Mouse (Mus musculus) heart, embryonic 12.5 days (tissue): ENCODE results near the gene Larp6. TPM values are rescaled to one million over a fixed set of nuclear protein-coding genes. Genes with fewer than 3 reads are reported as not detected.

Experiments used
- ATAC-seq: fragments of 200-750 bp; cut with Nextera tagmentation; 2 replicates; pipeline ENCODE4 v1.8.0; 2017; ENCODE audit warnings: moderate TSS enrichment, moderate library complexity; ENCODE audit not compliant: insufficient number of reproducible peaks, low FRiP score
- H3K27ac ChIP-seq: fragments of 300-500 bp; sonication (generic); 2 replicates; pipeline ENCODE4 v1.5.1; 2016; ENCODE audit warnings: mild to moderate bottlenecking, moderate library complexity; ENCODE audit not compliant: poor library complexity, severe bottlenecking
- H3K27me3 ChIP-seq: fragments of 300-500 bp; sonication (generic); replicated peaks from 2 replicates; pipeline ENCODE4 v1.6.1; 2016; ENCODE audit warnings: mild to moderate bottlenecking, moderate library complexity
- H3K36me3 ChIP-seq: fragments of 300-500 bp; sonication (generic); 2 replicates; pipeline ENCODE4 v1.6.1; 2016; ENCODE audit warnings: mild to moderate bottlenecking, moderate library complexity
- H3K4me1 ChIP-seq: fragments of 300-500 bp; sonication (generic); replicated peaks from 2 replicates; pipeline ENCODE4 v1.6.1; 2016; ENCODE audit warnings: mild to moderate bottlenecking
- H3K4me2 ChIP-seq: fragments of 300-500 bp; sonication (generic); 2 replicates; pipeline ENCODE4 v1.6.1; 2016; ENCODE audit warnings: mild to moderate bottlenecking, moderate library complexity
- H3K4me3 ChIP-seq: fragments of 300-500 bp; sonication (generic); 2 replicates; pipeline ENCODE4 v1.5.1; 2016; ENCODE audit warnings: mild to moderate bottlenecking
- H3K9ac ChIP-seq: fragments of 300-500 bp; sonication (generic); 2 replicates; pipeline ENCODE4 v1.6.1; 2016; ENCODE audit warnings: mild to moderate bottlenecking, moderate library complexity
- H3K9me3 ChIP-seq: fragments of 300-500 bp; sonication (generic); replicated peaks from 2 replicates; pipeline ENCODE4 v1.6.1; 2016; ENCODE audit warnings: mild to moderate bottlenecking, moderate library complexity
- WGBS: fragments of 180-500 bp; shearing (Covaris S2); methylation state at CpG from one replicate; pipeline ENCODE4 v1.1.7; 2016; 5-methylcytosine and 5-hydroxymethylcytosine counted together
- polyA plus RNA-seq: library from polyadenylated mRNA; unstranded; fragments of >200 nt; fragmentation: Nextera tagmentation; extraction: Ambion mirVana; gene quantifications from 2 replicates; pipeline ENCODE4 v1.2.1, GENCODE M21; 2016

Larp6 gene
- polyA plus RNA-seq, 1 experiment from 2014 or later, result 0.87 TPM

DNA sequence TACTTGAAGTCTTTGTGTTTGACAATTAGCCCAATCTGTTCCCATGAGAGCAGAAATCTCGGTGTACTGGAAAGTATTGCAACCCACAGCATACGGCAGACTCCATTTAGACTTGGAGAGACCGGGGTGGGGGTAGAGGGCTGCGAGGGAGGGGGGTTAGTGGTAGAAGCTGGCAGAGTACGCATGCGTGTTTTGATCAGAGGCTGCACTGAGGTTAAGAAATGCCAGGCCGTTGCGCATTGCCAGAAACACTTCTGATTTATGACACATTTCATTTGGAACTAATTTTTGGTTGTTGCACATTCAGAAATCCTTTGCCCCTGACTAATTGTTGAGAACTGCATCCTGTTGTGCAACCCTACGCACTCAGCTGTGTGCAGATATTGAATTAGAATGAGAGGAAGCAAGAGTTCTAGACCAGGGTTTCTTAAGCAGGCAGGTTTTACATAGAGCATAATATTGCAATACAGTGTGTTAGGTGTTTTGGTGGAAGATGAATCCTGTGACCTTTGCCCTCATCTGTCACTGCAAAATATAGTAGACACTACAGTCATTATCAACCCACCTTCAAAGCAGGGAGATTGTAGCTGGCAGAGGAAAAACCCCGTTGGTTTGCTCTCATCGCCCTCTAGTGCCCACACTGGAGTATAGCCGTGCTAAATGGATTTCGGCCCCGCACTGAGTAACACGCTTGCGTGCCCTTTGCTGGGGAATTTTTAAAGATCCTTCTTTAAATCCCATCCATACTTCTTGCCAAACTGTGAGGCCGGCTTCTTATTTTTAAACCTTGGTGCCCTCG lies 31.6 kb downstream of the Larp6 start:
- H3K9ac ChIP-seq, result no peak overlapping the region
- no peaks in the 10 kb centered on the region for H3K36me3 ChIP-seq
- no peak overlapping the region for H3K27ac ChIP-seq
- peaks cover 5% of the 10 kb centered on the region; the same call in 1 of the 2 replicates for H3K9me3 ChIP-seq
- ATAC-seq, result no peak
- no peaks in the 10 kb centered on the region for H3K27me3 ChIP-seq
- no peak overlapping the region for H3K4me3 ChIP-seq
- peaks cover 12% of the 10 kb centered on the region for H3K4me1 ChIP-seq
- H3K4me2 ChIP-seq, result no peak overlapping the region
- WGBS, result 46% methylated on average over 18 of the region's 18 CpGs

DNA sequence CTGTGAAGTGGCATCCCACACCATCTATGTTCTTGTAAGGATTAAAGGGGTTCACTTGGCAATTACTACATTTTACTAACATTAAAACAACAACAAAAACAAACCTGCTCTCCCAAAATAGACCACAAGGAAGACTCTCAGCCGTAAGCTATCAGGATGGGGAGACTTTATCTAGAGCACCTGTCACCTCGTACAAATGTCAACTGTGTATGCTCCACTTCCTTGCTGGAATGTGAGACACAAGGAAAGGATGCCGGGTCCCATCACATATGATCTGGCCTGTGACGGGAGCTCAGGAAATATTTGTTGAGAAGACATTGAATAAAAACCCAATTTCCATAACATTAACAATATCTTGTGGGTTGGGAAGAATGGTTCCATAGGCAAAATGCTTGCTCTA lies 32.2 kb downstream of the Larp6 start:
- Histone ChIP-seq H3K9me3 (peaks cover 5% of the 10 kb centered on the region; the same call in 1 of the 2 replicates), H3K4me3 (no peak overlapping the region), H3K36me3 (no peaks in the 10 kb centered on the region), H3K9ac (no peak overlapping the region), H3K4me1 (peaks cover 12% of the 10 kb centered on the region), H3K27ac (no peak overlapping the region), H3K27me3 (no peaks in the 10 kb centered on the region), H3K4me2 (no peak overlapping the region)
- no peak for ATAC-seq
- WGBS, result 30% methylated on average over 4 of the region's 4 CpGs

DNA sequence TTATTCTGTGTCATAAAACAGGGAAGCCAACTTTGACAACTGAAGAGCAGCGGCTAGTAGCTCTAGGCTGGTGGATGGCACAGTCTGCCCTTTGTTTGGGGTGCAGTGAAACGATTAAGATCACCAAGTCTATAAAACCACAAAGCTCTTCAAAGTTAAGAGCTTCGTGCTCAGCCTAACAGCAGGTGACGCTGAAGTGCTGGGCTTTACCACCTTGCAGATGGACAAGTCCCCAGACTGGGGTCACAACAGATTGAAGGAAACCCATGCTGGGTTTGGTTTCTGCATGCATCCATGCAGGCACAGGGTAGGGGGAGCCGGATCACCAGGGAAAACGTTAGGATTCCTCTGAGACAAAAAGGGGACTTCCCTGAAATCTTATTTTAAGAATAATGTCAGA lies 33.8 kb downstream of the Larp6 start:
- H3K4me3 ChIP-seq, result no peak overlapping the region
- H3K4me1 ChIP-seq, result peaks cover 8% of the 10 kb centered on the region
- no peaks in the 10 kb centered on the region for H3K27me3 ChIP-seq
- ATAC-seq, result no peak
- no peak overlapping the region for H3K9ac ChIP-seq
- H3K9me3 ChIP-seq, result peaks cover 5% of the 10 kb centered on the region; the same call in 1 of the 2 replicates
- no peak overlapping the region for H3K4me2 ChIP-seq
- H3K27ac ChIP-seq, result no peak overlapping the region
- H3K36me3 ChIP-seq, result no peaks in the 10 kb centered on the region
- WGBS, result 54% methylated on average over 6 of the region's 6 CpGs

DNA sequence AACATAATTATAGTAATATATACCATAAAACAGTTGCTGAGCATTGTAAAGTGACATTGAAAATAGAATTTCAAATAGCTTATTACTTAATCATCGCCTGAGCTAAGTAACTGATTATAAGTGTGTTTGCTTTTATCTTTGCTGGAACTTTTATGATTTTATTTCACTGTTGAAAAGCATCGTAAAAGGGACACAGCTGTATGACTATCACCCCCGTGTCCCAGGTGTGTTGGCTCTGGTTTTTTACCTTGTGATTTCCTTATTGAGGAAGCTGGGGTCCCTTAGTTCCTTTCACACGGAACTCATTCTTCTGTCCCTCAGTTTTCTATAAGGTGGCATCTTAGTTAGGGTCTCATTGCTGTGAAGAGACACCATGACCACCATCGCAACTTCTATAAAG lies 34.9 kb downstream of the Larp6 start:
- no peak overlapping the region for H3K9ac ChIP-seq
- H3K36me3 ChIP-seq, result no peaks in the 10 kb centered on the region
- no peaks in the 10 kb centered on the region for H3K27me3 ChIP-seq
- peaks cover 7% of the 10 kb centered on the region for H3K4me1 ChIP-seq
- no peak overlapping the region for H3K27ac ChIP-seq
- no peak overlapping the region for H3K4me3 ChIP-seq
- no peak for ATAC-seq
- H3K4me2 ChIP-seq, result no peak overlapping the region
- 86% methylated on average over 5 of the region's 5 CpGs for WGBS
- peaks cover 5% of the 10 kb centered on the region; the same call in 1 of the 2 replicates for H3K9me3 ChIP-seq

DNA sequence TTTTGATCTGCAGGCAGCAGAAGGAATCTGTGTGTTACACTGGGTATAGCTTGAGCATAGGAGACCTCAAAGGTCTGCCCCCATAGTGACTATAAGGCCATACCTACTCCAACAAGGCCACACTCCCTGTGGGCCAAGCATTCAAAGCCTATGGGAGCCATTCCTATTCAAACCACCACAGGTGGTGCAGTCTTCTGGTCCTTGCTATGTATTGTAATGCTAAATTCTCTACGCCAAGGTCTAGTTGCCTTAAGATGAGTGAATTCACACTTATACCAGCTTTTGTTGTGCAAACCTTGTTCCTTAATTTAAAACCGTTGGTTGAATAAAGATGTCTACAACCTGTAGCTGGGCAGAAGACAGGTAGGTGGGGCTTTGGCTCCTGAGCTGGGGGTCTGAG lies 35.4 kb downstream of the Larp6 start:
- no peaks in the 10 kb centered on the region for H3K27me3 ChIP-seq
- ATAC-seq, result no peak
- no peaks in the 10 kb centered on the region for H3K36me3 ChIP-seq
- peaks cover 5% of the 10 kb centered on the region; the same call in 1 of the 2 replicates for H3K9me3 ChIP-seq
- H3K4me1 ChIP-seq, result peaks cover 4% of the 10 kb centered on the region
- 84% methylated on average over 2 of the region's 2 CpGs for WGBS
- no peak overlapping the region for H3K9ac ChIP-seq
- no peak overlapping the region for H3K4me2 ChIP-seq
- no peak overlapping the region for H3K27ac ChIP-seq
- no peak overlapping the region for H3K4me3 ChIP-seq

DNA sequence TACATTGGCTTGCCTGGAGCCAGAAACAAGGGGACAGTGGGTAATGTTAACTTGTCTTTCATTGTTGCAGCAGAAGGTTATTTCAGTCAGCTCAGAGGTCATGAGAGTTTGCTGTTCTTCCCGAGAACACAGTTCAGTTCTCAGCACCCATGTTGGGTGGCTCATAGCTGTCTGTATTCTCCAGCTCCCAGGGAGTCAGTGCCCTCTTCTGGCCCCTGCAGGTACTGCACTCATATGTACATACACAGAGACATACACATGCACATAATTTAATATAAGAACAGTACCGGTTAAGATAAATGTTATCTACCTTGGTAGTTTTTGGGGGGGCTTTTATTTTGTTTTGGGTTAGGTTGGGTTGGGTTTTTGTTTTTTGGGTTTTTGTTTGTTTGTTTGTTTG lies 36.3 kb downstream of the Larp6 start:
- Histone ChIP-seq H3K9ac (no peak overlapping the region), H3K4me3 (no peak overlapping the region), H3K27ac (no peak overlapping the region), H3K4me2 (no peak overlapping the region), H3K27me3 (no peaks in the 10 kb centered on the region), H3K36me3 (no peaks in the 10 kb centered on the region), H3K4me1 (no peaks in the 10 kb centered on the region), H3K9me3 (peaks cover 5% of the 10 kb centered on the region; the same call in 1 of the 2 replicates)
- WGBS, result 88% methylated on average over 2 of the region's 2 CpGs
- no peak for ATAC-seq

DNA sequence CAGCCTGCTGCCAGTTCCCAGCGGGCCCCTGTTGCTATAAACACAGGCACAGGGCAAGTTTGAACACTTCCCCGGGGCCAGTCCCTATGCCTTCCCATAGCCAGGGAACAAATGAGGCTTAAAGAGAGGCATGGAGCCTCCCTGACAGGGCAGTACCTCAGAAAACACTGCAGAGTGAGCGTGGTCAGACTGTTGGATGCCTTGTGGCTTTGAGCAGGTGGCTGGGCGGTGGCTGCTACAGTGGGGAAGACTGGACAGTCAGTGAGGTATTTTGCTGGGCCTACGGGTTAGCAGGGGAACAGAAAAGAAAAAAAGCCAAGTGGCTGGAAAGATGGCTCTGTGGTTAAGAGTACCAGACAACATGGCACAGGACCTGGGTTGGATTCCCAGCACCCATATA lies 38.3 kb downstream of the Larp6 start:
- H3K9ac ChIP-seq, result no peak overlapping the region
- no peak overlapping the region for H3K4me2 ChIP-seq
- no peak overlapping the region for H3K4me3 ChIP-seq
- no peaks in the 10 kb centered on the region for H3K27me3 ChIP-seq
- peaks cover 5% of the 10 kb centered on the region; the same call in 1 of the 2 replicates for H3K9me3 ChIP-seq
- WGBS, result 87% methylated on average over 5 of the region's 5 CpGs
- no peak for ATAC-seq
- no peaks in the 10 kb centered on the region for H3K36me3 ChIP-seq
- no peaks in the 10 kb centered on the region for H3K4me1 ChIP-seq
- H3K27ac ChIP-seq, result no peak overlapping the region

DNA sequence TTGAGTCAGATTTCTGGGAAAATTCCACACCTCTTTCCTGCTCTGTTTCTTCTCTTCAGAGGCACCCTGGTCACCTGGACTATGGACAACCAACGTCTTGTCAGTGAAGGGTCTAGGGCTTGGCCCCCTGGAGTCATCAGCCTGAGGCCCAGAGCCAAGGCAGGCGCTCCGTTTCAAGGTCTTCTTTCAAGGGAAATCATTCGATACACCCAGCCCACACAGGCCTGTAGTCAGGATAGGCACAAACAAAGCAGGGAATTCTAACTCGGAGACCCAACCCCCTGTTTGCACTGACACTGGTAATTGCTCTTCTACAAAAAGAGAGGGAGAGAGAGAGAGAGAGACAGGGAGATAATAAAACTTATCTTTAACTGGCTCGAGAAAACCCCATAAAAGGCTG lies 39.2 kb downstream of the Larp6 start:
- Histone ChIP-seq H3K9me3 (peaks cover 5% of the 10 kb centered on the region; the same call in 1 of the 2 replicates), H3K4me3 (no peak overlapping the region)

DNA sequence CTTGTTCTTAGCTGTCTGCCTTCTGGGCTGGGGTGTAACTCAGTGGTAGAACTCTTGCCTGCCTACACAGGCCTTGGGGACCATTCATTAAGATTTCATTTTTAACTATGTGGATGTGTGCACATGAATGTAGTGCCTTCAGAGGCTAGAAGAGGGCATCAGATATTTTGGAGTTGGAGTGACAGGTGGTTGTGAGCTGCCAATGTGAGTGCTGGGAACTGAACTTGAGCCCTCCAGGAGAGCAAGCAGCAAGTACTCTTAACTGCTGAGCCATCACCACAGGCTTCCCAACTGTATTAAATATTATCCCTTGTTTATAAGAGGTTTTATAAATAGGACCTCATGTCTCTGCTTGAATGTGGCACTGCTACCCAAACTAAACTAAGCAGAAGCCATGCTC lies 39.8 kb downstream of the Larp6 start:
- H3K4me1 ChIP-seq, result peaks cover 12% of the 10 kb centered on the region
- H3K4me3 ChIP-seq, result no peak overlapping the region
- H3K4me2 ChIP-seq, result no peak overlapping the region
- no peak for ATAC-seq
- no peak overlapping the region for H3K27ac ChIP-seq
- peaks cover 5% of the 10 kb centered on the region; the same call in 1 of the 2 replicates for H3K9me3 ChIP-seq
- no peaks in the 10 kb centered on the region for H3K27me3 ChIP-seq
- no peak overlapping the region for H3K9ac ChIP-seq
- H3K36me3 ChIP-seq, result no peaks in the 10 kb centered on the region

More for the DNA sequence above, 39.2 kb downstream of the Larp6 start:
- no peak overlapping the region for H3K4me2 ChIP-seq
- H3K4me1 ChIP-seq, result peaks cover 5% of the 10 kb centered on the region
- H3K27me3 ChIP-seq, result no peaks in the 10 kb centered on the region
- no peak overlapping the region for H3K27ac ChIP-seq
- 61% methylated on average over 6 of the region's 6 CpGs for WGBS
- no peaks in the 10 kb centered on the region for H3K36me3 ChIP-seq
- H3K9ac ChIP-seq, result no peak overlapping the region
- ATAC-seq, result no peak

DNA sequence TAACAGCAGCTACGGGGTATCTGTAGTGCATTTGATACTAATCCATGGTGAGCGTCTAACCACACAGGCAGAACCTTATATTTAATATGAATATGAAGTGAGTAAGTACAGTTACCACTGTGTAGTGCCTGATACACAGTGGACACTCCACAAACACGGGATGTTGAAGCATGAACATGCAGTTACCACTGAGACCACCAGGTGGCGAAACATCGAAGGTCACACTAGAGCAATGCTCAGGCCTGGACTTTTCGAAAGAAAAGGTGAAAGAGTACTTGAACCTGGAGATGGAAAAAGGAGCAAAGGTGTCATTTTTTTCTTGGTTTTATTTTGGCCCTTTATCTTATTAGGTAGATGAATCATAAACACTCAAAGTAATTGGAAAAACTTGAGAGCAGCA lies 43.5 kb downstream of the Larp6 start:
- Histone ChIP-seq H3K4me1 (peaks cover 37% of the 10 kb centered on the region), H3K4me3 (no peak overlapping the region), H3K9me3 (no peaks in the 10 kb centered on the region; the same call in 1 of the 2 replicates), H3K27me3 (no peaks in the 10 kb centered on the region), H3K9ac (no peak overlapping the region), H3K36me3 (no peaks in the 10 kb centered on the region), H3K4me2 (no peak overlapping the region), H3K27ac (peak overlapping the region; percentile 89; the same call in 1 of the 2 replicates)
- WGBS, result 40% methylated on average over 6 of the region's 6 CpGs
- ATAC-seq, result no peak

DNA sequence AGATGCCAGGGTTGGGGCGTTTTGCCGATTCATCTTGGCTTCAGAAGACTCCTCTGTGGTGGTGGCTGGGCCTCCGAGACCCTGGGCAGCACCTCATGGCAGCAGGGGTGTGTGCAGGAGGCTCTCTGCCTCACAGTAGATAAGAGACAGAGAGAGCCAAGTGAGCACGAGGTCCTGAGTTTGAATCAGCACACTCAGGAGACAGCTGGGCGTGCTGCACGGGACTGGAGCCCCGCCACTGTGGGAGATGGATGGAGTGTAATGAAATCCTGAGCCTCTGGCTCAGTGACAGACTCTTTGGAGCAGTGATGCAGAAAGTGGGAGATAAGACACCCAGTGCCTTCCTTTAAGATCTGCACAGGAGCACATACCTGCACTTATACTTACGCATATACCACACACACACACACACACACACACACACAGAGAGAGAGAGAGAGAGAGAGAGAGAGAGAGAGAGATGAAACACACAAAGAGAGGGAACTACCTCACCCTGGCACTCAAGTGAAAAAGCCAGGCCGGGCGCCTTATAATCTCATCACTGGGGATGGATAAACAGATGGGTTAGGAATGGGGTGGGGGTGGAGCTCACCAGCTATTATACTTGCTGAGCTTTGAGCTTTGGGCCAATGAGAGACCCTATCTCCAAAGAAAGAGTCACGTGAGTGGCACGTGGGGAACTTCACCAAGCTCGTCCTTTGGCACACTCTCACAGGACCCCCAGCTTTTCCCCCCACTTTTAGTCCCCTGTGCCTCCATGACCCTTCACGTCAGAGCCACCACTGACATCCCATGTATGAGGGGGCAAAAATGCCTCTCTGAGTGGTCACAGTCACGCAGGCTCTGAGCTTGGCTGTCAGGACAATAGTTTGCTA lies 44.3 kb downstream of the Larp6 start:
- H3K9ac ChIP-seq, result no peak overlapping the region
- H3K27ac ChIP-seq, result peak overlapping the region; percentile 89
- H3K36me3 ChIP-seq, result no peaks in the 10 kb centered on the region
- no peaks in the 10 kb centered on the region; the same call in 1 of the 2 replicates for H3K9me3 ChIP-seq
- peak; percentile 27 for ATAC-seq
- peaks cover 37% of the 10 kb centered on the region for H3K4me1 ChIP-seq
- no peak overlapping the region for H3K4me3 ChIP-seq
- 53% methylated on average over 15 of the region's 15 CpGs for WGBS
- no peaks in the 10 kb centered on the region for H3K27me3 ChIP-seq
- peak overlapping the region; percentile 27 for H3K4me2 ChIP-seq
